Mouse (Mus musculus): ENCODE measurements at regions not wholly inside any gene's neighbourhood (a gene's known extent, or its start where the extent isn't known, plus 50 kb on each side); places are given as distances from the start of the nearest gene placed in this dataset.

DNA sequence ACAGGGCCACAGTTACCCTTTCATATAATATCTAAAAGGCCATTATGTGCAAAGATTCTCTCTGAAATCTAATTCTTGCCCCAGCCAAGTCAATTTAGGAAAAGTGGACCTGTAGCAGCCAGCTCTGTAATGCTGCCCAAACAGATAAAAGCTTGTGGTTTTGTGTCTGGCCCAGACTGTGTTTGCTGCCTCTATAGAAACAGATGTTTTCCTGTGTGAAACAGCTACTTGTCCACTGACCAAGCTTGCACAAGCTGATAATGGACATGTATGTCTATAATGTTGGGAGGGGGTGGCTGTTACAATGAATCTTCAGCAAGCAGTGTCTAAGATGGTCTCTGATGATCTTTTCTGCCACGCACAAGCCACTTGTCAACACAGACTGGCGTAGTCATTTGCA lies 405.9 kb downstream of the Cntnap4 start:
- TF ChIP-seq CTCF (IDR thresholded peaks at IDR 0.05 in 2 of 3, conservative IDR thresholded peaks at IDR 0.05 in 1 of 3; ENCODE audit: control insufficient read depth in 1 of 3, insufficient read depth in 1 of 3, low read depth in 2 of 3, low read length in 3 of 3, poor library complexity in 1 of 3, severe bottlenecking in 1 of 3) (no peak), EP300 (IDR thresholded peaks at IDR 0.05; ENCODE audit: low read depth in 1 of 2, low read length in 2 of 2) (no peak), POLR2A (IDR thresholded peaks at IDR 0.05; ENCODE audit: control insufficient read depth in 1 of 2, insufficient read depth in 1 of 2, low read depth in 1 of 2, low read length in 2 of 2, poor library complexity in 1 of 2) (no peak), GATA1 (IDR thresholded peaks at IDR 0.05; ENCODE audit: low read depth, low read length) (no peak), ZKSCAN1 (IDR thresholded peaks at IDR 0.05; ENCODE audit: low read depth, low read length) (no peak), POLR2AphosphoS2 (IDR thresholded peaks at IDR 0.05; ENCODE audit: low read length) (no peak), NELFE (IDR thresholded peaks at IDR 0.05; ENCODE audit: low read depth, low read length) (no peak), MAFK (IDR thresholded peaks at IDR 0.05; ENCODE audit: borderline replicate concordance, low read depth, low read length) (no peak), TCF12 (IDR thresholded peaks at IDR 0.05; ENCODE audit: low read depth, low read length) (no peak)
